Mouse (Mus musculus) megakaryocyte, embryonic 14.5 days (primary cell): ENCODE results near the gene Lrmda.

ENCODE experiments used
- FLI1 ChIP-seq: IDR thresholded peaks from 2 replicates; pipeline ENCODE4 v1.6.1; 2012; ENCODE audit warnings: low read length, inconsistent platforms, mixed read lengths
- GATA1 ChIP-seq: IDR thresholded peaks from 3 replicates; pipeline ENCODE4 v1.6.1; 2012; ENCODE audit warnings: mixed read lengths, low read length, inconsistent platforms, borderline replicate concordance

- TF ChIP-seq FLI1 (no peak), GATA1 (no peak)
Observed at GRCm38 (mm10) chr14:22339176-22339575, 319.7 kb downstream of the Lrmda start.
